Mouse (Mus musculus) thymus, adult 2 months (tissue): ENCODE measurements around the gene Wwtr1.

Source experiments
- CTCF ChIP-seq: fragments of 200-500 bp; IDR thresholded peaks from 2 replicates; pipeline ENCODE4 v1.5.1; 2012; ENCODE audit warnings: mild to moderate bottlenecking, control low read depth, low read length, moderate library complexity, borderline replicate concordance; ENCODE audit not compliant: control insufficient read depth, poor library complexity, insufficient read depth; ENCODE audit errors: extremely low read depth
- POLR2A ChIP-seq: fragments of 200-500 bp; IDR thresholded peaks from 2 replicates; pipeline ENCODE4 v1.6.1; 2012; ENCODE audit warnings: mild to moderate bottlenecking, low read length, control low read depth, moderate library complexity; ENCODE audit not compliant: control insufficient read depth, poor library complexity, insufficient read depth; ENCODE audit errors: extremely low read depth

DNA sequence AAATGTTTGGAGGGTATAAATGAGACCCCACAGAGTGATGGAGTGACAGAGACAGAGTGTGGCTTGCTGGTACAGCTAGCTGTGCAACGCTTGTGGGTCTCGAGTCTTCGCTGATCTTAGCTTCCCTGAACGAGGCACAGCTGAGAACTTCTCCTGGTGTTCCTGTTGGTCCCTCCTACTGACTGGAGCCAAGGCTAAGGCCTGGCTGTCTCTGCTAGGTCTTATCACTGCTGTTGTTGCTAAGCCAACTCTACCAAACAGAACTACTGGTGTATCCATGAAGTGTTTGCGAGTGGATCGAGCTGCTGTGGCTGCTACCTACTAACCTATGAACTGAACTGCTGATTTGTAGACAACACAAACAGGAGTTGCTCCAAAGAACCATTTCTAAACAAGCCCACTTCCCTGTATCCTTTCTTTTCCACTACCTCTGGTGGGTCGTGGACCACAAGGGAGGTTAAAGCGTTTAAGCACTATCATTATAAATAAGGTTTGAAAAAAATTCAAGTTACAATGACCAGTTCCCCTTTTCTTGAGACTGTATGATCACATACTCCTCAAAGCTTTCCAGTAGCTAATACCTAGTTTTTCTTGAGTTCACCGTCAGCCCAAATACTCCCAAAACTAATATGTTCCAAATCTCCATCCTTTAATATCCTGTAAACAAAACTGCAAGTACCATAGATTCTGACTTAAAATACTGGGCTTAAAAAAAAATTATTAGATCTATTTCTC, 42.6 kb downstream of the Wwtr1 start:
- no peak for TF ChIP-seq CTCF
- no peak for TF ChIP-seq POLR2A
